Mouse (Mus musculus) gastrocnemius, postnatal 4 days (tissue): ENCODE results near the gene Fgfrl1. TPM values are rescaled to one million over a fixed set of nuclear protein-coding genes. Genes with fewer than 3 reads are reported as not detected.
"Not testable (repeated sequence)": the region's sequence is repeated elsewhere in the genome, so short reads cannot be mapped to it uniquely, and the experiment has no call there.

Experiments used
- DNase-seq, 2 experiments: peaks; one replicate each; pipeline ENCODE4 v3.0.0; 2021 to 2022; ENCODE audit warnings: low spot score in 2 of 2, mixed read lengths in 2 of 2
- total RNA-seq, 2 experiments: library from RNA; stranded (reverse); gene quantifications; 2 replicates each; pipeline ENCODE4 v1.2.3; 2021

The Fgfrl1 gene
- total RNA-seq, 2 experiments from 2014 or later = 172 to 194 TPM

DNA sequence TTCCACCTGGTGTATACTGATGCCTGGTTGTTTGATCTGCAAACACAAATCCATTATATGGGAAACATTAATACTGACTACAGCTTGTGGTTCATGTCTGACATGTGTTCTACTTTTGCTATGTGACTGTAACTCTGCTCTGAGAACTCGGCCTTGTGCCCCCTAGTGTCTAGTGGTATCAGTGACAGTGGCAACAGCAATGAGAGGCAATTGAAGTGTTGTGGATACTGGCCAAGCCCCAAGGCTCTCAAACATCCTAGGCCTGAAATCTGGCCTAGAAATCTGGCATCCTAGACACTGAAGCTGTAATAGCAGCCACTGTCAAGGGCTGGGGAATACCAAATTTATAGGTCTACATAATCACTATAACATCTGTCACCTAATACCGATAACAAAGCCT lies 51.7 kb downstream of the Fgfrl1 start:
- DNase-seq = no peak

- DNase-seq = no peak
These were observed 52.4 kb downstream of the Fgfrl1 start for GRCm38 (mm10) chr5:108744629-108745028.

GRCm38 (mm10) chr5:108750328-108751210 lies 58.4 kb downstream of the Fgfrl1 start:
- no peak for DNase-seq

GRCm38 (mm10) chr5:108751258-108751657 lies 59.1 kb downstream of the Fgfrl1 start:
- not testable (repeated sequence) for DNase-seq

Other genes with a start within 250 kb of the Fgfrl1 start
- gene Mfsd7a, start 243.5 kb upstream of the Fgfrl1 start, total RNA-seq = 1 to 10 TPM; 4.3 to 4.5 TPM
- gene Pcgf3, start 231.2 kb upstream of the Fgfrl1 start, total RNA-seq = 10 to 100 TPM; 87.5 to 91.3 TPM
- under 1 TPM; 0.27 to 0.31 TPM for gene Cplx1, start 142.4 kb upstream of the Fgfrl1 start, total RNA-seq
- 10 to 100 TPM; 35.6 to 36.2 TPM for gene Gak, start 62.6 kb upstream of the Fgfrl1 start, total RNA-seq
- gene Tmem175, start 62.6 kb upstream of the Fgfrl1 start, total RNA-seq = 10 to 100 TPM; 11.3 to 12.9 TPM
- 1 to 10 TPM; 8.3 to 9.9 TPM for gene Idua, start 32.1 kb upstream of the Fgfrl1 start, total RNA-seq
- gene Dgkq, start 22.7 kb upstream of the Fgfrl1 start, total RNA-seq = 10 to 100 TPM in 1 of 2 experiments, 1 to 10 TPM in 1; 9.7 to 12.2 TPM
- gene Slc26a1, start 16.8 kb upstream of the Fgfrl1 start, total RNA-seq = under 1 TPM; 0.15 to 0.36 TPM
- not detected for gene Rnf212, start 82.6 kb downstream of the Fgfrl1 start, total RNA-seq
- gene Tmed11, start 103.0 kb downstream of the Fgfrl1 start, total RNA-seq = not detected
- not detected for gene Vmn2r8, start 116.5 kb downstream of the Fgfrl1 start, total RNA-seq
- not detected for gene Vmn2r9, start 160.2 kb downstream of the Fgfrl1 start, total RNA-seq